Mouse (Mus musculus) left cerebral cortex, adult 11 months (tissue): ENCODE measurements around the gene Nutf2-ps1.

Experiments
- DNase-seq: peaks from one replicate; pipeline ENCODE4 v3.0.0; 2022; ENCODE audit warnings: low spot score

Gene Nutf2-ps1

GRCm38 (mm10) chr19:53568553-53568952 lies 20.3 kb downstream of the Nutf2-ps1 start:
- no peak for DNase-seq

GRCm38 (mm10) chr19:53567864-53568263 lies 21.0 kb downstream of the Nutf2-ps1 start:
- DNase-seq = no peak

- DNase-seq = no peak
Observed at GRCm38 (mm10) chr19:53565565-53566277, 23.1 kb downstream of the Nutf2-ps1 start.

DNA sequence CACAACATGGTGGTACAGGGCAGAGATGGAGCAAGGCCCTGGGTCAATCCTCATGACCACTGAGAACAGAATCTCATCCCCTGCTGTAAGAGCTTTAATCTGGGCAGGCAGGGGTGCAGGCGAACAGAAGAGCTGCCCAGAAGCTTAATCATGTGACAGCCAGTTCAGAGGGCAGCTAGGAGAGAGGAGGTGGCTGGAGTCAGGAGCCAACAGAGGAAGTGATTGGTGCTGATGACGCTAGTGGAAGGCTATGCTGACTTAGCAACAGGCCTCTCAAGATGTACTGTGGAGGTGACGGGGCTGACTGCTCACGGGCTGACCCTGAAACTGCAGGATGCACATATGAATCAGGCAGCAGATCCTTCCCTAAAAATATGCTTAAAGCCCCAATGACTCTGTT lies 24.7 kb downstream of the Nutf2-ps1 start:
- DNase-seq = no peak

- no peak for DNase-seq
Observed at GRCm38 (mm10) chr19:53560436-53560835, 28.4 kb downstream of the Nutf2-ps1 start.

- DNase-seq = no peak
Observed at GRCm38 (mm10) chr19:53557267-53557936, 31.5 kb downstream of the Nutf2-ps1 start.

DNA sequence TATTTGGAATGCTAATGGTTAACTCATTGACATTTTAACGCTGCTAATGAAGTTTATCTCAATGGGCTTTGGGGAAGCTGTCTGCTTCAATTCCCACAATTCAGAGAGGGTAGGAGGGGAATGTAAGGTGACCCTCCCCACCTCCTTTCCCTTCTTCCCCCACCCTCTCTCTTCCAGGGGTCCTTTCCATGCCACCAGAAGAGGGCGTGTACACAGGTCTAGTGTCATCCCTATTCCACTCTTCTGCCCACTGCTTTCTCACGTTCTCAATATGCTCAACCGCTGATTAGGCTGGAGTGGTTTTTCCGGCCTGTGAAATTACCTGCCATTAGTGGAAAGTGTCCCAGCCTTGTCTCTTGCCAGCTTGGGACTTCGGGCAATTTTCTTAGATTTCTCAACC lies 32.0 kb downstream of the Nutf2-ps1 start:
- DNase-seq = no peak

DNA sequence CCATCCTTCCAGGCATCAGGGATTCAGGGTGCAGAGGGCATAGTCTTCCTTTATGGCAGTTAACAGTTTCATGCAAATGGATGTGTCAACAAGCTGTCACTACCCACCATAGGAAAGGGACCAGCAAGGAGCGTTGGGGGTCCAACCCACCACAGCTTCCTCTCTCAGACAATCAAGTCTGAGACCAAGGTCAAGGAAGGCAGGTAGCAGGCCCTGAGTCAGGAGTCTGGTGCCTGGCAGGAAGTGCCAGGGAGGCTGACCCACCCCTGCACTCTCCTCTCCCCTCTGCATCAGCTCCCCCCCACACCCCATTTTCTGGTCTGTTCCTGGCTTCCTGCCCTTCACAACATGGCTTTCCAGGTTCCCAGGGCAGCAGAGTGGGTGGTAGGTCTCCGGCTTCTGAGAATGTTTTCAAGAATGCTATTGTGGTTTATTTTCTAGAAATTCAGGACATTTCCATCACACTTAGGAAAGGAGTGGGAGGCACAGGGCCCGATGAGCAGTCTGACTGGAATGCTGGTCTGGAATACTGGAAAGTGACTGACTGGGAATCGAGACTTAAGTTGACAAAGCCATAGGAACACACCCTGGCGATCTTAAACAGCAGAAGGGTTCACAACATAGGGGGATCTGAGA lies 33.8 kb downstream of the Nutf2-ps1 start:
- no peak for DNase-seq

DNA sequence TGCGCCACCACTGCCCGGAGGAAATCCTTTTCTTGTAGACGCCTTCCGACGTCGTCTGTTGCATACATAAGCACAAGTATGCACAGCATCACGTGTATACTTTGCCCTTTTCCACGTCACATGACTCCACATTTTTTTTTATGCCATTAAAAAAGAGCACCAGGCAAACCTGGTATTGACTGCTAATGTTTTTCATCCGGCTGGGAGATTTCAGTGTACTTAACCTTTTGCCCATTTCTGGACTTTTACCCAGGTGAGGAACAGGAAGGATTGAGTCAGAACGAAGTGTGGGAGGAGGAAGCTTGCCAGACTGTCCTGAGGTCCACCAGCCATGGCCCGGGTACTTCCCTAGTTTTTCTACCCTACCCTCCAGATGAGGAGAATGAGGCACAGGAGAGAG lies 34.5 kb downstream of the Nutf2-ps1 start:
- DNase-seq = no peak

DNA sequence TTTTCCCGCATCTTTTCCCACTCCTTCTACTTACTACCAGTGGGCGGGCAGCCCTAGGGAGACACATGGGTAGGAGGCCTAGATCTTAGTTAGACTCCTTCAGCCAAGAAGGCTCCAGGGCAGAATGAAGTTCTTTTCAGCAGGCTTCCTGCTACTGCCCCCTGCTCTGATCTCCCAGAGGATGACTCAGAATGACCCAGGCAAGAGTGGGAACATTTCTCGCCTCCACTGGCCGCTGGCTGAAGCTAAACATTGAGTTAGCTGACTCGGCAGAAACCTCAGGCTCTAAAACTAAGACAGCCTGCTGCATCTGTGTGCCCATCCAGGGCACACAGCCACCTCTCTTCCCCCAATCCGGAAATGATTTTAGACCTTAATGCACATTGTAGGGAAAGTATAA lies 36.1 kb downstream of the Nutf2-ps1 start:
- no peak for DNase-seq

- no peak for DNase-seq
Observed at GRCm38 (mm10) chr19:53552216-53552786, 36.6 kb downstream of the Nutf2-ps1 start.

GRCm38 (mm10) chr19:53550972-53551371 lies 37.9 kb downstream of the Nutf2-ps1 start:
- DNase-seq = no peak

DNA sequence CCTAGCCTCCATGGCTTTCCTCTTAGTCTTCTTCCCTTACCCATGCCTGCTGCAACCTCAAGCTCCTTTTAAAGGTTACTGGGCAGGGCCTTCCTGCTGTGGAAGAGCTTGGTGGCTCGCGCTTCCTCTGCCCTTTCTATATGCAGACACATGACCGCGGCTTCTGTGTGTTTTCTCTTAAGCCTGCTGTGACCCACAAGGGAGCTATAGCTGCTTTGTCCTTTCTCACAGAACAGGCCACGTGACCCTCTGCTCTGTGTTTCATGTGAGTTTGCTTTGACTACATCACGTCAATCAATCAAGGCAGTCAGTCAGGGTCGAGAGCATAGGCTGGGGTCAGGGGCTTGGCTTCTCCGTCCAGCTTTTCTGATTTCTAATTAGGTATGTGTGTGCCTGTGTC lies 41.3 kb downstream of the Nutf2-ps1 start:
- no peak for DNase-seq

DNA sequence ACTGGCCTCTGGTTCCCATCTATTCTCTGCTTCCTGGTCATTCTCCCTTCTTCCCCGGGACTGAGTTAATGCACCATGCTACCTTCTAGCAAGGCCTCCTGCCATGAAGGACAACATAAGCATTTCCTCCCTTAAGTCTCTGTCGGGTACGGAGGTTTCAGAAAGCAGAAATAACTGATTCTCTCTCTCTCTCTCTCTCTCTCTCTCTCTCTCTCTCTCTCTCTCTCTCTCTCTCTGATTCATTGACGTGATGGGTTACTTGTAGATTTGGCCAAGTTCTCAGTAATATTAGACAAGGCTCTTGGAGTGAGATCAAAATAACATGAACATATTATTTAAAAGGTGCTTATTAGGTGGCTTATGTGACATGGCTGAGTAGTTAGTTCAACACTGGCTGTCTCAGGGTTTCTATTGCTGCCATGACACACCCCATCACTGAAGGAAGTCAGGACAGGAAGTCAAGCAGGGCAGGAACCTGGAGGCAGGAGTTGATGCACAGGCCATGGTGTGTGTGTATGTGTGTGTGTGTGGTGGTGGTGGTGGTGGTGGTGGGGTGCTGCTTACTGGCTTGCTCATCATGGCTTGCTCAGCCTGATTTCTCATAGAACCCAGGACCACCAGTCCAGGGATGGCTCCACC lies 43.8 kb downstream of the Nutf2-ps1 start:
- no peak for DNase-seq

- no peak for DNase-seq
Observed at GRCm38 (mm10) chr19:53543602-53544001, 45.3 kb downstream of the Nutf2-ps1 start.

DNA sequence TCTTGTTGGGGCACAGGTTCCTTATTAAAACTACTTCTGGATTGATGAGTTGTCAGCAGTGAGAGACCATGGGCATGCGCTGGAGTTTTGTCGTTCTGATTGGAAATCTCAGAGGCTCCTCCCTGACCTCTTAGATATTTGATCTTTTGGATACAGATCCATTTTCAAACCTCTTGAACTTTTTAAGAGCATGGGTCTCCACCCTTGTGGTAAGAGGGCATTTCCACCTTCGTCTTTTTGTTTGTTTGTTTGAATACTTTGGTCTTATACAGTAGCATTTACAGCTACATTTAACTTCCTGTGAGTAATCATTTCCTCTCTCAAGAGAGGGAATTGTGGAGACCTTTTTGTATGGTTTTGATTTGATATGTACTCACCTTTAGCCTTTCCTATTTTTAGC lies 49.6 kb downstream of the Nutf2-ps1 start:
- DNase-seq = no peak

- no peak for DNase-seq
Observed at GRCm38 (mm10) chr19:53538796-53539195, 50.1 kb downstream of the Nutf2-ps1 start.
